Mouse (Mus musculus) gastrocnemius, adult 18-20 months (tissue): ENCODE data around the gene Cfap57. TPM values are rescaled to one million over a fixed set of nuclear protein-coding genes. Genes with fewer than 3 reads are reported as not detected.

Experiments
- DNase-seq: peaks from one replicate; pipeline ENCODE4 v3.0.0; 2021; ENCODE audit warnings: low spot score
- total RNA-seq, 2 experiments: library from RNA; stranded (reverse); gene quantifications; 2 replicates each; pipeline ENCODE4 v1.2.3; 2021

Cfap57 gene
- total RNA-seq, 2 experiments from 2014 or later = not detected

DNA sequence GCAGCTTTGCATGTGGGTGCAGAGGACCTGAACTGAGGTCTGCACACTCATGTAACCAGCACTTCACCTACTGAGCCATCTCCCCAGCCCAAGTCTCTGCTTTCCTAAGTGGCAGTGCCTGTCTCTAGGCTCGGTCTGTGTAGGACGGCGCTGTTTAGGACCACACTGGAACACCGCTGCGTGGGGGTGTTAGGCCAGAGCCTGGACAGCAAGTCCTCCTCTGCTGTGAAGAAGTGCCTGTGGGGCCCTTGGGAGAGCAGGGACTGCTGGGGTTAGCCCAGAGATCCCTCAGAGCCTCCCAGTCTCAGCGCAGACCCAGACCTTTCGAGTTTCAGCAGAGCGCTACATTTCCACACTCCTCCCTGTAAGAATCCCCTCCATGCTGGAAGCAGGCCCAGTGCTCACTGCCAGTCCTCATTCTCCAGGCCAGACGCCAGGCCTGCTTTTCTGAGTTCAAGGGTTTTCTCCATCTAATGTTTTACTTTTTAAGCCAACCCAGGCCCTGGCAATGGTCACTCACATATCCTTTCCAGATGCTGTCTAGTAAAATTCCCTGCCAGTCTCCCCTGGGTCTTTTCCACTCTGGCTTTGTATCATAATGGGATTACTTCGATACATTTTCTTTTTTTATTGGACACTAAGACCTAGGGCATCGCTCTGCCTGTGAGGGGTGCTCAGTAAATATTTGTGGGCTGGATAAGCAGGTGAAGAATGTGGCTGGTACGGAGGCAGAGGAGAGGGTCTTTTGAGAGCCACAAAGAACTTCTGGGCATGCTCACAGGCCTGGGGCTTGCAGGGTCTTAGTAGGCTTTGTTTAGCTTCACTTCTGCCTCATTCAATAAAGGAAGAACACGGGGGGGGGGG is 56.3 kb downstream of the Cfap57 start:
- DNase-seq = no peak

GRCm38 (mm10) chr4:118553039-118553649 is 67.4 kb downstream of the Cfap57 start:
- no peak for DNase-seq

- DNase-seq = peak; percentile 51
Measured at GRCm38 (mm10) chr4:118548130-118548480, 72.5 kb downstream of the Cfap57 start.

DNA sequence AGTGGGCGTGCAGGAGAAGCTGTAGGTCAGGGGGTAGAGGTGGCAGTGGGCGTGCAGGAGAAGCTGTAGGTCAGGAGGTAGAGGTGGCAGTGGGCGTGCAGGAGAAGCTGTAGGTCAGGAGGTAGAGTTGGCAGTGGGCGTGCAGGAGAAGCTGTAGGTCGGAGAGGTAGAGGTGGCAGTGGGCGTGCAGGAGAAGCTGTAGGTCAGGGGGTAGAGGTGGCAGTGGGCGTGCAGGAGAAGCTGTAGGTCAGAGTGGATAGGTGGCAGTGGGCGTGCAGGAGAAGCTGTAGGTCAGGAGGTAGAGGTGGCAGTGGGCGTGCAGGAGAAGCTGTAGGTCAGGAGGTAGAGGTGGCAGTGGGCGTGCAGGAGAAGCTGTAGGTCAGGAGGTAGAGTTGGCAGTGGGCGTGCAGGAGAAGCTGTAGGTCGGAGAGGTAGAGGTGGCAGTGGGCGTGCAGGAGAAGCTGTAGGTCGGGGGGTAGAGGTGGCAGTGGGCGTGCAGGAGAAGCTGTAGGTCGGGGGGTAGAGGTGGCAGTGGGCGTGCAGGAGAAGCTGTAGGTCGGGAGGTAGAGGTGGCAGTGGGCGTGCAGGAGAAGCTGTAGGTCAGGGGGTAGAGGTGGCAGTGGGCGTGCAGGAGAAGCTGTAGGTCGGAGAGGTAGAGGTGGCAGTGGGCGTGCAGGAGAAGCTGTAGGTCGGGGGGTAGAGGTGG is 73.0 kb downstream of the Cfap57 start:
- peak; percentile 78 for DNase-seq

GRCm38 (mm10) chr4:118544441-118545127 is 76.0 kb downstream of the Cfap57 start:
- DNase-seq = no peak

DNA sequence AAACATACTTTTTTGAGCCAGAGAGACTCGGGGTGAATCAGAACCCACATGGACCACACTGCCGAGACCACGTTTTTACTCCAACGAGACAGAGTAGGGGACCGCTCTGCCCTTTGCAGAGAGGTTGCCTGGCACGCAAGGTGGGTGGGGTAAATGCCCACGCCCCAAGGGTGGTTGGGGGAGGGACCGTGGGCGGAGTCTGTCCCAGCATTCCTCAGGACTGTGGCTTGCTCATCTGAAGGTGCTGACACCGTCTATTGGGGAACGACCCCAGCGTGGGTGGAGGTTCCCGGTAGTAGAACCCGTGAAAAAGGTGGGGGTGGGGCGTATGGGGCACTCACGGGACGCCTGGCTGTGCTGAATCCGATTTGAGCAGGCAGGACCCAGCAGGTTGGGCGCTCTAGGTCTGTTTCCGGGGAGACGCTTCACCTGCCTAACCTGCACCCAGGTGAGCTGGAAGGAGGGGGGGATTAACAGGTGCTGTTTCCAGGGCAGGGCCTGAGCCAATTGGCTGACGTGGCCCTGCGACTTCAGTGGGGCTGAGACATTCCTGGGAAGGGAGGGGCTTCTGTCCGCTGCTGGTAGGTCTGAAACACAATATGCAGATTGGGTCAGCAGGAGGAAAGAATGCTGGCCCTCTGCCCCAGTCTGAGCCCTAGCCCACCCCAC is 76.9 kb downstream of the Cfap57 start, which contains the start of gene Tmem125:
Gene Tmem125, minus strand, starts transcription at position 453 of the 669 bp plus-strand sequence.
- no peak for DNase-seq

- DNase-seq = no peak
Measured at GRCm38 (mm10) chr4:118543158-118543530, 77.4 kb downstream of the Cfap57 start.

DNA sequence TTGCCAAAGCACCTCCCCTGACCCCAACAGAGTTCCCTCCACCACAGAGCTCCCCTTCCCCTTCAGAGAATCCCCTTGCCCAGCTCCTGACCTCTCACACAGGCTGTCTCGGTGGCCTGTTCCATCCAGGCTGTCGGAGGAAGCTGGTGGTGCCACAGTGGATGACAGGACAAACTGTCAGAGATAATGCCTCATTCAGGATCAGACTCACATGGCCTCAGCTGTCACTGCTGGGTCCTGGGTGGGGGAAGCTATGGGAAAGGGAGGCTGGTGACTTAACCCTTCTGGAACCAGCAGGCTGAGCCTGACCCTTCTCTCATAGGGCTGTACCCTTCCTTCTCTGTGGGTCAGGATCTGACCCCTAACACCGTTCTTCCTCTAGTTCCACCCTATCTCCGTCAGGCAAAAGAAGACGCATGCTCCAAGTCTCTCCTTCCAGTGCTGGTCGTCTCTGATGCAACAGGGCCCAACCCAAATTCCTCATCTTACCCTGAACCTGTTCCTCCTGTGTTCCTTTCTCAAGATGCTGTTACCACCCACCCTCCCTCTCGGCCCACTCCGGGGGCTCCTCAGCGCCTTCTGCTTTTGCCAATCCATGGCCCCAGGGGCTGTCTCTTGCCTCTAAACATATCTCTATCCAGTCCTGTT is 77.9 kb downstream of the Cfap57 start:
- DNase-seq = no peak

DNA sequence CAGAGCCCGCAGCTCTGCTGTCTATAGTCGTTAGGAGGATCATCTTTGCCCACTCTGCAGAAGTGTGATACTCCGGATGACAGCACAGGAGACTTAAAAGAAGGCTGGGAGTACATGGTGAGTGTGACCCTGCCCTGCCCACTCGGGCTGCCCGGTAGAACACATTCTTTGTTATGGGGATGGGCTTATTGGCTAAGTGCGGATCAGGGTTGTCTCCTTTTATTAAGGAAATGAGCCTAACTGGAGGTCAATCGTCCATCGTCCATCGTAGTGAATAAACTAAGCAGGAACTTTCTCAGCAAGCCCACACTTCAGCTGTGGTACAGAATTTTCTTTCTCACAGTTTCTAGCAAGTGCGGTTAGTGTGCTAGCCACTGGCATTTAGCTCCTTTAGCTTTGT is 80.7 kb downstream of the Cfap57 start:
- DNase-seq = no peak

DNA sequence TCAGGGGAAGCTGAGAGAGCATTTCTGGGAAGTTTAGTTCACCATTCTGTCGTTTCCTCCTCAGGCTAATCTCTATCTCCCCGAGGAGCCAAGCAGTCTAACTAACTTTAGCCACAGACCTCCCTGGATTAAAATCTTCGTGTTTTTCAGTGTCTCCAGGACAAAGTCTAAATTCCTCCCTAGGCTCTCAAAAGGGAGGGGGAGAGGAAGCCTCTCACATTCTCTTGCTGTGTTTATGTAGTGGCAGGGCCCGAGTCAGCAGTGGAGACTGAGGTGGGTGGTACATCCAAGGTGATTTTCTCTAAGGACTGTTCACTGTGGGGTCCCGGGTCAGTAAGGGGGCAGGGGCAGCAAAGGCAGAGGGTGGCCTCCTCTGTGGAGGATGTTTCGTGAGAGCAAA is 82.8 kb downstream of the Cfap57 start:
- DNase-seq = no peak

- DNase-seq = no peak
Measured at GRCm38 (mm10) chr4:118535610-118536009, 85.0 kb downstream of the Cfap57 start.

DNA sequence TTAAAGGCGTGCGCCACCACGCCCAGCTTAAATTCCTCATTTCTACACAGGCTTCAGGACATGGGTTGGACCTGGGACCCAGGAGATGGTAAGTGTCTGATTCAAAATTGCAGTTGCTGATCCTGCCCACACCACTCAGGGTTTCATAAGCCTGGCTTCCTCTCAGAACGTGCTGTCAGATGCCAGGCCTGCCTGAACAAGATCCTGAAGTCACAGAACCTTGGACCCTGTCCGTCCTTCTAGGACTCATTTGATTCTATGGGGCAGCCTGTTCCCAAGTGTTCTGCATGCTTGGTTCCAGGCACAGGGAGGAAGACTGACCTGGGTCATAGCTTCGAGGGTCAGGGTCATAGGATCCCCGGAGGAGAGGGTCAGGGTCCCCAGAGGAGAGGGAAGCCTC is 87.0 kb downstream of the Cfap57 start:
- no peak for DNase-seq

DNA sequence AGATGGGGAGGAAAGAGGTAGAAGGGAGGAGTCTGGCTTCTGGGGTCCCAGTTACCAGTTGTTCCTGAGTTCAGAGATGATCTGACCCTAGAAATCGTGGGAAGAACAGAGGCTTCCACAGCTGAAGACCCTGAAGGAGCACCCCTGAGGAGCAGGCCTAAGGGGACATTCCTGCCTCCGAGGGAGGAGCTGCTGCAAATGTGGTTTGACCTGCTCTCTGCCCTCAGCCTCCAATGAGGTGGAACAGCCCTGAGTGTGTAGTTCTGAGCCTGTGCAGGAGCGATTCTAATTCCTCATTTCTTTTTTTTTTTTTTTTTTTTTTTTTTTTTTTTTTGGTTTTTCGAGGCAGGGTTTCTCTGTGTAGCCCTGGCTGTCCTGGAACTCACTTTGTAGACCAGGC is 87.4 kb downstream of the Cfap57 start:
- no peak for DNase-seq

- DNase-seq = no peak
Measured at GRCm38 (mm10) chr4:118532663-118533062, 87.9 kb downstream of the Cfap57 start.

- no peak for DNase-seq
Measured at GRCm38 (mm10) chr4:118527720-118528119, 92.9 kb downstream of the Cfap57 start.

DNA sequence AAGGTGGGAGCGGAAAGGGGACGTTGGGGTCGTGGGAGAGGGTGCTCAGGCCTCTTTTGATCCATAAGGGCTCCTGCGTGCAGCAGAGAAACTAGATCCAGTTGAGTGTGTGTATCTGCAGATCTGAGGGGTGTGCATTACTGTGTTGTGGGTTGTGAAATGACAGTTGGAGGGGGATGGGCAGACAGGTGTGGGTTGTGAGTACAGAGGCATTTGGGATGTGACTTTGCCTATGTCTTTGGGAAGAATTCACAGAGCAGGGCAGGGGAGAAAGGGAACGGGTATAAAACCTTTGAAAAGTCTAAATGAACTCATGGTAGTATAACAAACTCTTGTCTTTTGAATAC is 93.3 kb downstream of the Cfap57 start:
- DNase-seq = no peak

GRCm38 (mm10) chr4:118526408-118527334 is 93.9 kb downstream of the Cfap57 start, which contains the start of gene 2610528J11Rik:
Gene 2610528J11Rik (plus strand): TSS chr4:118526999.
- no peak for DNase-seq

DNA sequence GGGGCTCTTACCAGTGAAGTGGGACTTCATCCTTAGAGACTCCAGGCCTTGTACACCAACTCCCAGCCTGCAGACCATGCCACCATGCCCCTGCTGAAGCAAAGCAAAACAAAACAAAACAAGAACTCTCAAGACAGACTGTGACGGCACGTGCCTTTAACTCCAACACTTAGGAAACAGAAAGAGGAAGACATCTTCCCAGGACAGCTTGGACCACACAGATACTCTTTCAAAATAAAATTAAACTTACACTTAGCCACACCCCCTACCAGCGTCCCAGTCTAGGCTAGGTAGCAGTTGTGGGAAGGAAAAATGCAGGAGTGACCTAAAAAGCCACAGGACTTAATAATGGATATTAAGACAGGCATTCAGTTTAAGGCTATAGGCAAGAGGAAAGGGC is 94.8 kb downstream of the Cfap57 start:
- no peak for DNase-seq

GRCm38 (mm10) chr4:118523976-118524375 is 96.6 kb downstream of the Cfap57 start:
- DNase-seq = no peak

GRCm38 (mm10) chr4:118522248-118522647 is 98.3 kb downstream of the Cfap57 start:
- no peak for DNase-seq
